Mouse (Mus musculus) ES-Bruce4 (cell line): ENCODE measurements around the gene Fkbp2.

Source experiments
- CTCF ChIP-seq: IDR thresholded peaks from one replicate; pipeline ENCODE4 v1.8.1; 2011; ENCODE audit warnings: low read depth, low read length
- EP300 ChIP-seq: IDR thresholded peaks from 2 replicates; pipeline ENCODE4 v1.6.1; 2011; ENCODE audit warnings: low read depth, low read length; ENCODE audit not compliant: insufficient read depth
- POLR2A ChIP-seq: IDR thresholded peaks from one replicate; pipeline ENCODE4 v1.8.1; 2011; ENCODE audit warnings: low read length; ENCODE audit not compliant: insufficient read depth

DNA sequence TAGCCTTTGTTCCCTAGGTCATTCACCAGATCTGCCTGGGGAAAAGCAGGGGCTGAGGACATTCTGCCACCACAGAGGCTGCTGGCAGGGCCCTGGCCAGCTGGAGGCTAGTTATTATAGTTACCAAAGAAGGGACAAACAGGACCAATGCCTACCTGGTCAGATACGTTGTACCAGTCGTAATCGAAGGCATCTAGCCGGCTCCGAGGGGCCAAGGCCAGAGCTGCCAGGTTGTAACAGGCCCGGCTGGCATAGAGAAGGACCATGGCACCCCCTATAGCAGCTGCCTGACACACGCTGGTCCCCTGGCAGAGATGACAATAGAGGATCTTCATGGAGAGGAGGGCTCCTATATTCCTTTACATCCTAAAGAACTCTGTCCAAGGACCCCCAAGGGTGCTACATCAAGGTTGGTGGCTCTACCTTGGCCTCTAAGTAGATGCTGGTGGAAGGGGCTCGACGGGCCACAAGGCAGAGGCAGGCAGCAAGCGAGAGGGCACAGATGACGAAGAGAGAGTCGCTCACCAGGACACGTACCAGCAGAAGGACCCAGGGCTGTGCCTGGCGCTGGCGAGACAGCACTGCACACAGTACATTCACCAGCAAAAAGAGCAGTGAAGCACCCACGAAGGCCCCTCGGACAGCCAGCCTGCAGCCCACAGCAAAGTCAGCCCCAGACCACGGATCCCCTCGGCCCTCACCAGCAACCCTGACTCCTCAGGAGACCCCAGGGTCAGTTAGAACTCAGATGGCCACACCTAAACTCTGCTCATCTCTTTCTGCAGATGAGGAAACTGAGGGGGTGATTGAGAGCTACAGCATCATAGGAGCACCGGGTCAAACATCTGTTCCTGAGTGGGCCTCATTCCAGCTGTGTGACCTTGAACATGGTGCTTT lies 40.9 kb downstream of the Fkbp2 start:
- TF ChIP-seq POLR2A (no peak), CTCF (no peak), EP300 (no peak)
